Mouse (Mus musculus): ENCODE results near the gene Nod1. TPM values are rescaled to one million over a fixed set of nuclear protein-coding genes. Genes with fewer than 3 reads are reported as not detected.
A peak's percentile ranks its signal among the peaks of the same experiment; 100 is the strongest.

Gene Nod1
- total RNA-seq, 2 experiments from 2014 or later, result 3.0 to 3.2 TPM

DNA sequence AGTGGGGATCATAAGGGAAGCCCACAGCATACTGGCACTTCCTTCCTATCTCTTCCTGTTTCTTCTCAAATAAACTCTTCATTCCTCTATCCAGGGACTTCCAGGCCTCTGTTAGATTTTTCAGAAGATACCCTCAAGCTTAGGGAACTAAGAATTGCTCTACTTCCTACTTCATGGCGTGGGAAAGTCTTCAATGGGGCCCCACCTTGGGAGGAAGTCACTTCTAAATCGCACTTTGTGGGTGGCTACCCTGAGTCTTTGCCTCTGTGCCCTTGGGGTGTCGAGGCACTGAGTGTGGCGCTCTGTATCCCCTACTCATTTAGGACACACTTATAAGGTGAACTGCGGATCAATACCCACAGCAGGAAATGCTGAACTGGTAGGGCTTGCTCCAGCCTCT, 23.7 kb downstream of the Nod1 start:
- no peak for DNase-seq (ENCODE audit: low spot score in 2 of 2)
- intact Hi-C loops (cut with DNase I), result no loop called here

DNA sequence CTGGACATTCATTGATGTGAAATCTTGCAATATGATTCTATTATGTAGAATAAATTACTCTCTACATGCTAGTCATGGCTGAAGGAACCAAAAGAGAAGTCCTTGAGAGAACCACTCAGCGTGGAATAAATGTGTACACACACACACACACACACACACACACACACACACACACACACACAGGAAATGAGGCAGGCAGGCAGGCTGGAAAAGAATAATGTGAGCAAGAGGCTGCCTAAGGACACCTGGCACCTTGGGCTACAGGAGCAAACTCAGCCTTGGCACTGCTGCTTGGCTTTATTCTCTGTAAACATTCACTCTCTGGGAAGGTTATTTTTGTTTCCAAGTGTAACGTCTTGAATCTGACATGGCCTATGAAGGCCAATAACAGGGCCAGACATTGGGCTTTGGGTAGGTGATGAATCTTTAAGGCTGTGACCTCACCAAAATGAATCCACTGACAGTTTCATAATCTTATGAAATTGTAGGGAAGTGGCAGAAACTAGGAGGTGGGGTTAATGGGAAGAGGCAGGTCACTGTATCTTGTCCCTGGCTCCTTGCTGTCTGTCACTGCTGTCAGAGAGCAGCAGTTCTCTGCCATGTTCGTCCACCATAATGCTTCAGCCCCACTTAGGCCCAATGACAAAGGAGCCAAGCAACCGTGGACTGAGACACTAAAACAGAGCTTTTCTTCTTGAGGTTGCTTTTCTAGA, 26.0 kb downstream of the Nod1 start:
- no peak for DNase-seq (ENCODE audit: low spot score in 2 of 2)
- intact Hi-C loops (cut with DNase I), result no loop called here

DNA sequence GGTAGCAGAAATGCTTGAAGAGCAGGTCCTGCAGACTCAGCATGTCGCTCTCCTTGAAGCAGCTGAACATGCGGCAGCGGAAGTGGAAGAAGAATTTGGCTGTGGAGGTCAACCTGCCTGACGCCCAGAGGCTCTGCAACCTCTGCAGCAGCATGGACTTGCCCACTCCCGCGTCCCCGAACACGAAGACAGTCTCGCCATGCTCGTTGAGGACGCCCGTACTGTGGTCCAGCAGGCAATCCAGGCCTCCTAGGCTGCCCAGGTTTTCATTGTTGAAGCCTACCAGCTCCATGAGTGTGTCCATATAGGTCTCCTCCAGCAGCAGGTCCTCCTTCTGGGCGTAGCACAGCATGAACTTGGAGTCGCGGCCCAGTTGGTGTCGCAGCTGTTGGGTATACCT, 27.9 kb downstream of the Nod1 start:
- intact Hi-C loops (cut with DNase I), result no loop called here
- DNase-seq (ENCODE audit: low spot score in 2 of 2), result no peak

DNA sequence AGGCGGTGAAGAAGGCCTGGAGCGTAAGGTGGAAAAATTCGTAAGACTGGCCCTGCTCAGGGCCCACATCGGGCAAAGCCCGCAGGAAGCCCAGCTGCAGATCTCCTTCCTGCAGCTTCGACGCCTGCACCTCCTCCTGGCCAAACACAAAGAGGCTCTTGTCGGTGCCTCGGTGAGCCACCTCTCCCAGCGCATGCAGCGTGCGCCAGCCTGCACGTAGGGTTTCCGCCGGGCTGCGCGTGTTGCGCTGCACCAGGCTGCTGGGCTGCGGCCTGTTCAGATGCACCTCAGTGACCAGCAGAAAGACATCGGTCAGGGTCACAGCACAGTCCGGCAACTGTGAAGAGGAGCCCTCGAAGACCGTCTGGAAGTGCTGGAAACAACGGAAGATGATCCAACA, 28.7 kb downstream of the Nod1 start:
- DNase-seq (ENCODE audit: low spot score in 2 of 2), result no peak
- intact Hi-C loops (cut with DNase I), result no loop called here

DNA sequence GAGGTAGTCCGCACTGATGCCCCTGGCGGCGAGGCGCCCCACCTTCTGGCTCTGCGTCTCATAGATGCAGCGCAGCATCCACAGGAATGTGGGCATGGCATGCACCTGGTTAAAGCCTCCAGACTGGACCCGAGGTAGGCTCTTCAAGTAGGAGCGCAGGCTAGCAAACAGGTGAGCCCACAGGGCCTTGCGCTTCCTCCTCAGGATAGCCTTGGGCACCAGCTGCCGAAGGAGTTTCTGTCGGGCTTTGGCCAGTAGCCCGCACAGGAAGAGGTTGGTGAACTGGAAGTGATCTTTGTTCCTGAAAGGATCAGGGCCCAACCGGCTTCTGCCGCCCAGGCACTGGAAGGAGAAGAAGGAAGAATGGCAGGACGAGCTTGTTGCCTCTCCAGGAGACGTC, 29.1 kb downstream of the Nod1 start:
- DNase-seq (ENCODE audit: low spot score in 2 of 2), result no peak
- intact Hi-C loops (cut with DNase I), result no loop called here

DNA sequence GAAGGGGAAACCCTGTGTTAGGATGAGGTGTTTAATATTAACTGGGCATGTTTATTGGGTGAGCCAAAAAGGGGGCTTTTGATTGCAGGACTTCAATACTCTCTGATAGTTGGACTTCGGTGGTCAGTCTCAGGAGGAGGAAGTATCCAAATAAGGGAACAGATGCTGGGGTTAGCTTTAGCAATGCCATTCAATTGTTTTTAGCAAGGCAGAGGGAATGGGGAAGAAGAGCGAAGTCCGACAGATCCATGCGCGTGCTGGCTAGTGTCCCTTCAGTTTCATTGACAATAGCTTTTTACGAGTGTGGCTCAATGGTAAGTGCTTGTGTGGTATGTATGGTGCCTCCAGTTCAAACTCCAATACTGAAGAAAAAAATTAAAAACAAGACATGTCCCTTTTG, 31.3 kb downstream of the Nod1 start:
- no peak for DNase-seq (ENCODE audit: low spot score in 2 of 2)
- intact Hi-C loops (cut with DNase I), result no loop called here

DNA sequence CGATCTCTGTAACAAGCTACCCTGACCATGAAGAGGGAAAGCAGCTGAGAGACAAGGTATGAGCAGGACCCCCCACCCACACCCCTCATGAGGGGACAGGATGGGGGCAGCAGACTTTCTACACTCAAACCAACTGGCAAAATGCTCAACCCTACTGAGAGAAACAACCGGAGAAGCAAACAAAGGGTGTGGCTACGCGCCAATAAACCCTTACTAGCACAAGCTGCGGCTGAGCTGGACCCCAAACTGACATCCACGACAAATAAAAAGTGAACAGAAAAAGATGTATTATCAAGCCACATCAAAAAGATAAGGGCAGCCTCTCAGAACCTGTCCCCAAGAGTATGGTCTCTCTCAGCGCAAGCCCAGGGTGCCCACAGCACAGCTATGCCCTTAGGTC, 32.3 kb downstream of the Nod1 start:
- no peak for DNase-seq (ENCODE audit: low spot score in 2 of 2)
- intact Hi-C loops (cut with DNase I), result no loop called here

DNA sequence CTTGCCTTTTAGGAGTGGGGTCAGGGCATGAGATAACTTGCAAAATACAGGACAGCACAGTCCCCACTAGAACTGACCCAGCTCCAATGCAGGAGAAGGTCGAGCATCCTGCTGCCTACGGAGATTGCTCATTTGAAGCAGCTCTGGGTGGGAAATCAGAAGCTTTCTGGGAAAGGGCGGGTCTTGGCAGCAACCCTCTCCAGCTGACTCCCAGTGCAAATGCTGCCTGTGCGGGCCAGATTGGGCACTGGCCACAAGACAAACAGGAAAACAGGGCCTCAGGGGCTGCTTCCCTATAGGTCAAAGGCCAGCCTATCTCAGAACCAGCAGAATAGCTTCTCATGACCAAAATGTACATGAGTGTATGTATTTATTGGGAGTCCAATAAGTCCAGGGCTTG, 32.8 kb downstream of the Nod1 start:
- intact Hi-C loops (cut with DNase I), result no loop called here
- no peak for DNase-seq (ENCODE audit: low spot score in 2 of 2)

DNA sequence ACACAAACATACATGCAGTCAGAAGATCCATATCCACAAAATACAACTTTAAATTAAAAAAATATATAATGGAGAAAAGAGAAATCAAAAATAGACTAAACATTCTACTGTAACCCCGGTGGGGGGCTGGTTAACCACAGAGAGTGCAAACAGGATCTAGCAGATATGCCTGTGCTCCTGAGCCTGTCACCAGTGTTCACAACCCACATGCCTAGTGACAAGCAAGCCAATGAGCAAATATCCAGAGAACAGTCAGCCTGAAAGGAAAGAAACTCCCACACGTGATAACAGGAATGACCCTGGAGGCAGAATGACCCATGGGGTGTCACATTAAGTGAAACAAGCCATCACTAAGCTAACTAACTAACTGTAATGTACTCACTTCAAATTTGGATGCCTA, 35.9 kb downstream of the Nod1 start:
- no peak for DNase-seq (ENCODE audit: low spot score in 2 of 2)
- intact Hi-C loops (cut with DNase I), result no loop called here

DNA sequence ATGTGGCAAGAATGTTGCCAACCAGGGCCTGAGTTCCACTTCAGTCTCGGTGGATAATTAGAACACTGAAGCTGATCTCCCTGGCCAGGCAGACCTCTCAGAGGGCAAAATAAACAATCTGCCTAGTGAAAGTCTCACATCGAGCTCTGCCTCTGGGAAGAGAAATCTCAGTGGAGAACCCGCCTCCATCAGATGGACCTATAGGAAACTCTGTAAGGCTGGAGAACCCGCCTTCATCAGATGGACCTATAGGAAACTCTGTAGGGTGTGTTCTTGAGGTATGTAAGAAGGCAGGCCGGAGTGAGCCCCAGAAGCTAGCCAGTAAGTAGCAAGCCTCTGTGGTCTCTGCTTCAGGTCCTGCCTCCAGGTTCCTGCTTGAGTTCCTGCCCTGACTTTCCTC, 37.5 kb downstream of the Nod1 start:
- intact Hi-C loops (cut with DNase I), result no loop called here
- no peak for DNase-seq (ENCODE audit: low spot score in 2 of 2)

DNA sequence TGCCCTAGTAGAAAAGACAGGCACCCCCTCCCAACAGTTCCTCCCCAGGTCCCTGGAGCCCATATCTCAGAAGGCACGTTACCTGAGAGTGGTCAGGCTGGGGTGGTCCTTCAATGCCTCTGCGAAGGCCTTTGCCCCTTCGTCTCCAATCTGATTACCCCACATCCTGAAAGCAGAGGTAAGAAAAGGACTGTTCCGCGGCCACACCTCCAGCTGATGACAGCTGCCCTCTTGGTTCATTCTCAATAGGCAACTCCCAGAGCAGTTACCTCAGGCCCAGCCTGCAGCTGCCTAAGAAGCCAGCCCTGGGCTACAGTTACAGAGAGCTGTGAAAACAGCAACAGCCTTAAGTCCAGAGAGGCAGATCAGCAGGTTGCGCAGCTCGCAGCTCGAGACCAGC, 38.1 kb downstream of the Nod1 start:
- intact Hi-C loops (cut with DNase I), result no loop called here
- no peak for DNase-seq (ENCODE audit: low spot score in 2 of 2)

DNA sequence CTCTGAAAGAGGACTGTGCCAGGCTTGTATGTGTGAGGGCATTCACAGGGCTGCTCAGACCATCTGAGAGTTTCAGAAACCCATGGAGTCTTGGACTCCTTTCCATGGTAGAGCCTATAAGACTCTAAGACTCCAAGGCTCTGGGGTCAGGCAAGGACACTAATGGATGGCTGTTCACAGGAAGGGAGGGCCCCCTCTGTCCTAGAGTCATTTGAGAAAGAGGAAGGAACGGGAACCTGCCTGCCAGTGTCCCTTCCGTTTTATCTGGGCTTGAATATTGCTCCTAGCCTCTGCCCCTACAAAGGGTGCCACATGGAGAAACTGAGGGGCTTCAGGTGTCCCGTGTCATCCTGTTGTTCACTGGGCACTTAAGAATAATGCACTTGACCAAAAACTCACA, 38.5 kb downstream of the Nod1 start:
- intact Hi-C loops (cut with DNase I), result no loop called here
- DNase-seq (ENCODE audit: low spot score in 2 of 2), result no peak

DNA sequence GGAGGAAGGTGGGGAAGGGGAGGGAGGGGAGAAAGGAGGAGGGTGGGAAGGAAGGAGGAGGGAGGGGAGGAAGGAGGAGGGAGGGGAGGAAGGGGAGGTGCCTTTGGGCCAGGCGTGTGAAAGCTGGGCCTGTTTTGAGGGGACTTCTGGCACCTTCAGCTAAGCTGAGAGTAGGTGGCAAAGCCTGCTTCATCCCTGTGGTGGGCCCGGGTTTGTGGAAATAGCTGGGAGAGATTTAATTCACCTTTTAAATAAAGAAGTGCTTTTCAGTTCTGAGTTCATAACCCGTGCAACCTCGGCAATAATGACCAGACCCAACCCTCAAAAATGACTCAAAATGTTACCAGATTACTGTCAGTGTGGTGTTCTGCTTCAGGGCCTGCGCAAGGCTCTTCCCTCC, 39.2 kb downstream of the Nod1 start:
- no peak for DNase-seq (ENCODE audit: low spot score in 2 of 2)
- intact Hi-C loops (cut with DNase I), result no loop called here

DNA sequence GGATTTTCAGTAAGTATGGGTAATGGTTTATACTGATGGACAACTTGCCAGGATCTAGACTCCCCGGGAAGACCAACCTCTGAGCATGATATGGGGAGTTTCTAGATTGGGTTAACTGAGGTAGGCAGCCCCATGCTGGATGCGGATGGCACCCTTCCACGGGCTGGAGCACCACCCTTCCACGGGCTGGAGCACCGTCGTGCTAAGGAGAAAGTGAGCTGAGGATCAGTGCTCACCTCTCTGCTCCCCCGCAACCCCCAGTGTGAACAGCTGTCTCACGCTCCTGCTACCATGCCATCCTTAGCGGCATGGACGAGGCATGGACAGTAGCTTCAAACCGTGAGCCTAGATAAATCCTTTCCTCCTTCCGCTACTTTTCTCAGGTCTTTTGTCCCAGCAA, 39.9 kb downstream of the Nod1 start:
- intact Hi-C loops (cut with DNase I), result no loop called here
- no peak for DNase-seq (ENCODE audit: low spot score in 2 of 2)

DNA sequence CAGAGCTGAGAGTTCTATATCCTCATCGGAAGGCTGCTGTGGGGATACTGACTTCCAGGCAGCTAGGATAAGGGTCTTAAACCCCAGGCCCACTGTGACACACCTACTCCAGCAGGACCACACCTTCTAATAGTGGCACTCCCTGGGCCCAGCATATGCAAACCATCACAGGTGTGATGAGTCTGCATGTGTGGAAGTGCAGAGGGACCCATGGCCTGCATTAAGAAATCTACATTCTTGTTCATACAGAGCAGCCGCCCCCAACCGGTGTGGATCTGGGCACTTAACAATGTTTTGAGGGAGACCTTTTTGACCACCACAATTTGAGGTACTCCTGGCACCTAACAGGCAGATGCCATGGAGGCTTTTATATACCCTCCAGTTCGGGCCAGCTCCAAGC, 40.8 kb downstream of the Nod1 start:
- DNase-seq (ENCODE audit: low spot score in 2 of 2), result no peak
- intact Hi-C loops (cut with DNase I), result no loop called here

DNA sequence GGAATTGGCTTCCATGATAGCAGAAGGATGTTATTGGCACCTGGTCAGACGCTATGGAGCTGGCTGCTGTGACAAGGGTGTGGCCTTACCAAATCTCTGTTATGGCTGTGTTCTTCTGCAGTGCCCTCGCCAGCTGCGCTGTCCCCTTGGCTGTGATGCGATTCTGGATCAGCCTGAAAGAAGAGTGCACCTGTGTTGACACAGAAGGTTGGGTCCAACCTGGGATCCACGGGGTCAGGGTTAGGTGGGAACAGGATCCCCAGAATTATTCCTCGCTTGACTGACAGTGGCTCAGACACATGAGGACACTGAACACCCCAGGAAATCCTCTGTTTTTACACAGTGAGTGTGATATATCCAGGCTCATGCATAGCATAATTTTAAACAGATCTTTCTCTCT, 44.5 kb downstream of the Nod1 start:
- DNase-seq (ENCODE audit: low spot score in 2 of 2), result no peak
- intact Hi-C loops (cut with DNase I), result no loop called here

DNA sequence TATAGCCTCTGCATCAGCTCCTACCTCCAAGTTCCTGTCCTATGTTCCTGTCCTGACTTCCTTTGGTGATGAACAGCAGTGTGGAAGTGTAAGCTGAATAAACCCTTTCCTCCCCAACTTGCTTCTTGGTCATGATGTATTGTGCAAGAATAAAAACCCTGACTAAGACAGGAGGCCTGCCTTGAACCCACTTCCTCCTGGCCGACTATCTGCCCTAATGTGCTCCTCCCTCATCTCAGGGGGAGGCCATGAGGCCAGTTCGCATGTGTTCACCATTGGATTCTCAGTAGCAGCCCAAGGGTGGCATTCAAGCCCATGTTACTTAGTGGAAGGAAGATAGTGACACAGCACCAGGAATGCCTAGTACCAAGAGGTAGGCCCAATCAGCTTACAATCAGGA, 45.5 kb downstream of the Nod1 start:
- intact Hi-C loops (cut with DNase I), result no loop called here
- DNase-seq (ENCODE audit: low spot score in 2 of 2), result no peak

DNA sequence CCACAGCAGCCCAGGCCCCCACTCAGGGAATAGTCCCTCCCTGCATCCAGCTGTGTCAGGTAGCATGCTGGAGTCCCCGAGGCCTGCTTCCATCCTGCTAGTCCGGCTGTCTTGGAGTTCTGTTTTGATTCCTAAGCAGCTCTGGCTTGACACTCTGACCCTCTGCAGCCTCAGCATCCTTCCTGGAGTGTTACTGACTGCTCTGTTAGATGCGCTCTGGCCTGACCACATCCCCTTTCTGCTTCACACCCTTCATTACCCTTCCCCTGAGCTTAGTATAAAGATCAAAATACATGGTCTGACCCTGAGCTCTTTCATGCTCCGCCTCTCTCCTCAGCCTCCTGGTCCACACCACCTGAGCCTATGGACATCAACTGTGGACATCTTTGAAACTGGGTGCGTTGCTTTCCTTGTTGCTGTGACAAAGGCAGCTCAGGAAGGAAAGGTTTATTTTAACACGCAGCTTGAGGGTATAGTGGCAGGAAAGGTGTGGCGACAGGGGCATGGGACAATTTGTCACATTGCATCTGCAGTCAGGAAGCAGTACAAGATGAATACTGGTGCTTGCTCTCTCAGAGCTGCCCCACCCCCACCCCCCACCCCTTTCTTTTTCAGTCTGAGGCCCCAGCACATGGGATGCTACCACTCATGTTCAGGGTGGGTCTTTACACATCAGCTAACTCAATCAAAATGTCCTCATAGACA, 46.5 kb downstream of the Nod1 start:
- intact Hi-C loops (cut with DNase I), result no loop called here
- no peak for DNase-seq (ENCODE audit: low spot score in 2 of 2)

DNA sequence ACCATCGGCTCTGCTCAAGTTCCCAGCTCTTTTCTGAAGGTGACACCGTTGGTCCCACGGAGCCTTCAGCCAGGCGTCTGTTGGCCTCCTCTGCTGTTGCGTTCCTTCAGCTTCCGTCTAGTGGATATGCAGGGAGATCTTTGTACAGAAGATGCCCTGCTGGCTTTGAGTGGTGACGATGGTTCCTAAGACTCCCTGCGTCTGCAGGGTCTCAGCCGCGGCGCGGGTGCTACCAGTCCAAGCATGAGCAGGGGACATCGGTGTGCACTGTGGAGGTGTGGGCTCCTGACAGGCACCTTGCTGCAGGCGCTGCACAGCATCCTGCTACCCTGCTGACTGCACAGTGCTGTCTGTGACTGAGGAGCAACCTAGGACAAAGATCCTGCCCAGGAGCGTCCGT, 47.9 kb downstream of the Nod1 start:
- intact Hi-C loops (cut with DNase I), result no loop called here
- no peak for DNase-seq (ENCODE audit: low spot score in 2 of 2)

DNA sequence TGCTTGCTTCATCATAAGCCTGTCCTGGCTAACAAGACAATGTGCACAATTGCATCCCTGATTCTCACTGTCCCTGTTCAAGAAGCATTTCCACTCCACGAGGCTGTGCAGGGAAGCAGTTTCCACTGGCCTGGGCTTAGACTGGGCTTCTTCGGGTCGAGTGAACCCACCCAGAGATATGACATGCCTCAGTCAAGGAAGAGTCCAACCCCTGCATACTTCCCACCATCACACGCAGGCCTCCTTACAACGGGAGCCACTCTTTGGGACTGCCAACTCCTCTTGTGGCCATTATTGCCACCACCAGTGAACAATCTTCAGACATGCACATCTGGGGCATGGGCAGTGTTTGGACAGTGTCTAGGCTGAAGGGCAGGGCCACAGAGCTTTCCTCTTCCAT, 53.9 kb downstream of the Nod1 start:
- DNase-seq (ENCODE audit: low spot score in 2 of 2), result no peak
- intact Hi-C loops (cut with DNase I), result loop anchor here (5.0 to 10.0 kb wide), 3 partner anchors 99 to 254 kb away; no protein-coding TSS in a partner anchor

DNA sequence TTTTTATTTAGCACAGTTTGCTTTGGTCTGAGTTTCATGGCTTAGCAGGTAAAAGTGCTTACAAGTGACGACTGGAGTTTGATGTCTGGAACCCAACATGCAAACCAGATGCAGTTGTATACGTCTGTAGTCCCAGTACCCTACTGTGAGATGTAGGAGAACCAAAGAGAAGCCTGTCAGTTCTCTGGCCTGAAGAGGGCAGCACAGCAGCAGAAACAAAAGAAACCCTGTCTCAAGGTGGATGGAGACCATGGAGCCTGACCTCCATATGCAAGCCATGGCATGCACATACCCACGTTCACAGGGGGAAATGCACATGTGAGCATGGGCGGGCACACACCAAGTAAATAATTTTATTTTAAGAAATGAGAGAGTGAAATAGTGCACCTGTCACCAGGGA, 54.9 kb downstream of the Nod1 start:
- DNase-seq (ENCODE audit: low spot score in 2 of 2), result peak; percentile 45 to 62
- intact Hi-C loops (cut with DNase I), result loop anchor here (5.0 to 10.0 kb wide), 3 partner anchors 100 to 255 kb away; no protein-coding TSS in a partner anchor

Data from left cerebral cortex, postnatal 14 days (tissue).